Mouse (Mus musculus): ENCODE measurements around the gene Chn2. TPM values are rescaled to one million over a fixed set of nuclear protein-coding genes. Genes with fewer than 3 reads are reported as not detected.

Chn2 gene
- total and polyA plus RNA-seq, 3 experiments = not detected

DNA sequence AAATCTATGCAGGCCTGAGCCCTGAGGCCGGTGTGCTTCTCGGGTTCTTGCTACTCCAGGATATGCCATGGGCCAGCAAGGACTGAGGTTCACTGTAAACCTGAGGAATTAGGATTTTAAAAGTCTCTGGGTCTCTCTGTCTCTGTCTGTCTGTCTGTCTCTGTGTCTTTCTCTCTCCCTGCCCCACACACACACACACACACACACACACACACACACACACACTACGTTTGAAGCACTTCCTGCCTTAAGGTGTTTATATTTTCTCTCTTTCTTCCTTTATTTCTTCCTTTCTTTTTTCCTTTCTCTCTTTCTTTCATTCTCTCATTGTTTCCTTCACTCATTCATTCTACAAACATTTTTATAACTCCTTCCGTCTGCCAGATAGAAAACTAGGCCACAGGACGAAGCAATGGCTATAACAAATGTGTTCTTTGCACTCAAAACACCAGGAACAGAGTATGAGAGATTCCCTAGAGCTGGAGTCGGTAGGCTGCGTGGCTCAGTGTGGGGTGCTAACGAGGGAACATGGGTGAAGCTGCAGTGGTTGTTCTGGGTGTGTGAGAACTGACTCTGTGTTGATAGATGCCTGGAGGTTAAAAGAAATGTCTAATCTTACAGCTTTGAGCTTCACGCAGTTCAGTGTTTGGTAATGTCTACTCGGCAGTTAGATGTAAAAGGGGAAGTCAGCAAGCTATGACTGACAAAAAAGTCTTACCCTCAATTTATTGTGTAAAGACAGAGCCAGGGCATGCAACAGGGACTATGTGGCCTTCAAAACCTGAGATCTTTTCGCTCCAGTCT, 103.7 kb downstream of the Chn2 start:
- Histone ChIP-seq H3K9me3 (replicated peaks; ENCODE audit: insufficient read depth, low read length) (no peaks in the 10 kb centered on the region), H3K4me3 (ENCODE audit: control insufficient read depth in 1 of 2, insufficient read depth in 1 of 2, low read depth in 2 of 2, low read length in 2 of 2) (no peak overlapping the region), H3K27me3 (ENCODE audit: control insufficient read depth in 1 of 2, insufficient read depth in 2 of 2, low read length in 2 of 2) (no peaks in the 10 kb centered on the region), H3K9ac (ENCODE audit: control insufficient read depth, low read depth, low read length, poor library complexity, severe bottlenecking) (no peak overlapping the region), H3K4me1 (ENCODE audit: control insufficient read depth in 1 of 2, insufficient read depth in 2 of 2, low read length in 2 of 2) (no peaks in the 10 kb centered on the region), H3K27ac (ENCODE audit: control insufficient read depth, low read depth, low read length) (no peak overlapping the region), H3K36me3 (ENCODE audit: control insufficient read depth in 1 of 2, insufficient read depth in 2 of 2, low read length in 2 of 2) (no peaks in the 10 kb centered on the region), H3K79me2 (ENCODE audit: control insufficient read depth, insufficient read depth, low read length, poor library complexity) (no peaks in the 10 kb centered on the region)
- DNase-seq (ENCODE audit: low read depth, low spot score) = no peak
- TF ChIP-seq MAFK (IDR thresholded peaks at IDR 0.05; ENCODE audit: borderline replicate concordance, low read depth, low read length) (no peak), EP300 (IDR thresholded peaks at IDR 0.05; ENCODE audit: low read depth in 1 of 2, low read length in 2 of 2) (no peak), NELFE (IDR thresholded peaks at IDR 0.05; ENCODE audit: low read depth, low read length) (no peak), SMC3 (IDR thresholded peaks at IDR 0.05; ENCODE audit: low read depth, low read length) (no peak), MYC (IDR thresholded peaks at IDR 0.05; ENCODE audit: low read depth, low read length) (no peak), ZMIZ1 (IDR thresholded peaks at IDR 0.05; ENCODE audit: low read depth, low read length) (no peak), POLR2AphosphoS5 (IDR thresholded peaks at IDR 0.05; ENCODE audit: borderline replicate concordance, low read depth, low read length) (no peak)

DNA sequence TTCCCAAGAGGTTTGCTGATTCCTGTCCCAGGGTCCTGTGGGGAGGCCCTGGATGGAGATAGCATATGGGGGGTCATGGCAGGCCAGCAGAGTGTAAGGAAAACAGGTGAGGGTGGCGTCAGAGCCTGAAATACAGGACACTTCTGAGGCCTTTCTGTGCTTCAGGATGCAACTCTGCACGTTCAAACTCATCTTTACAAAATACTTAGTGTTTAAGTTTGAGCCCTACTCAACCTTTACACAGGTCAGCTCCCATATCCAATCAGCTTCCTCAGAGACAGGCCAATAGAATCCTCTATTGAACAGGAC, 104.3 kb downstream of the Chn2 start:
- H3K27me3 ChIP-seq (ENCODE audit: control insufficient read depth in 1 of 2, insufficient read depth in 2 of 2, low read length in 2 of 2) = no peaks in the 10 kb centered on the region
- DNase-seq (ENCODE audit: low read depth, low spot score) = no peak
- H3K4me3 ChIP-seq (ENCODE audit: control insufficient read depth in 1 of 2, insufficient read depth in 1 of 2, low read depth in 2 of 2, low read length in 2 of 2) = no peak overlapping the region
- H3K27ac ChIP-seq (ENCODE audit: control insufficient read depth, low read depth, low read length) = no peak overlapping the region
- no peaks in the 10 kb centered on the region for H3K9me3 ChIP-seq (replicated peaks; ENCODE audit: insufficient read depth, low read length)
- no peak overlapping the region for H3K9ac ChIP-seq (ENCODE audit: control insufficient read depth, low read depth, low read length, poor library complexity, severe bottlenecking)
- no peak for TF ChIP-seq MAX (IDR thresholded peaks at IDR 0.05; ENCODE audit: low read length)
- TF ChIP-seq E2F4 (IDR thresholded peaks at IDR 0.05; ENCODE audit: borderline replicate concordance, low read depth, low read length) = no peak
- no peak for TF ChIP-seq ELF1 (IDR thresholded peaks at IDR 0.05; ENCODE audit: low read depth, low read length)
- no peak for TF ChIP-seq KAT2A (conservative IDR thresholded peaks at IDR 0.05; ENCODE audit: low read depth, low read length)
- no peak for TF ChIP-seq MYC (IDR thresholded peaks at IDR 0.05; ENCODE audit: low read depth, low read length)
- TF ChIP-seq USF2 (IDR thresholded peaks at IDR 0.05; ENCODE audit: borderline replicate concordance in 1 of 2, insufficient read depth in 1 of 2, low read depth in 1 of 2, low read length in 2 of 2) = no peak
- no peak for TF ChIP-seq RAD21 (IDR thresholded peaks at IDR 0.05; ENCODE audit: low read depth, low read length)
- TF ChIP-seq NELFE (IDR thresholded peaks at IDR 0.05; ENCODE audit: low read depth, low read length) = no peak
- no peak for TF ChIP-seq BHLHE40 (IDR thresholded peaks at IDR 0.05; ENCODE audit: borderline replicate concordance, low read depth, low read length)
- no peak for TF ChIP-seq MEF2A (IDR thresholded peaks at IDR 0.05; ENCODE audit: extremely low read depth, insufficient replicate concordance, low read depth, low read length, poor library complexity, severe bottlenecking)
- no peaks in the 10 kb centered on the region for H3K79me2 ChIP-seq (ENCODE audit: control insufficient read depth, insufficient read depth, low read length, poor library complexity)
- H3K4me1 ChIP-seq (ENCODE audit: control insufficient read depth in 1 of 2, insufficient read depth in 2 of 2, low read length in 2 of 2) = no peaks in the 10 kb centered on the region
- H3K36me3 ChIP-seq (ENCODE audit: control insufficient read depth in 1 of 2, insufficient read depth in 2 of 2, low read length in 2 of 2) = no peaks in the 10 kb centered on the region
